Mouse (Mus musculus) CH12.LX (cell line): ENCODE data around the gene Rlf.

Experiments
- CHD2 ChIP-seq: IDR thresholded peaks from 2 replicates; pipeline ENCODE4 v1.6.1; 2011; ENCODE audit warnings: low read length, improper control_type of control experiment
- CTCF ChIP-seq, 2 experiments: IDR thresholded peaks in 1 of 2; conservative IDR thresholded peaks in 1 of 2; 2 replicates each; pipeline ENCODE4 v1.5.1; 2011 to 2012; ENCODE audit warnings: low read depth in 2 of 2, low read length in 2 of 2, improper control_type of control experiment in 1 of 2, inconsistent platforms in 1 of 2, mild to moderate bottlenecking in 1 of 2, moderate library complexity in 1 of 2
- E2F4 ChIP-seq: IDR thresholded peaks from 2 replicates; pipeline ENCODE4 v1.6.1; 2011; ENCODE audit warnings: low read depth, low read length, improper control_type of control experiment; ENCODE audit not compliant: insufficient replicate concordance
- EP300 ChIP-seq: IDR thresholded peaks from 2 replicates; pipeline ENCODE4 v1.6.1; 2011; ENCODE audit warnings: low read length, improper control_type of control experiment
- ETS1 ChIP-seq: conservative IDR thresholded peaks from 2 replicates; pipeline ENCODE4 v1.6.1; 2012; ENCODE audit warnings: low read depth, mild to moderate bottlenecking, inconsistent platforms, low read length, improper control_type of control experiment, moderate library complexity
- HCFC1 ChIP-seq: IDR thresholded peaks from 2 replicates; pipeline ENCODE4 v1.6.1; 2012; ENCODE audit warnings: low read depth, mild to moderate bottlenecking, inconsistent platforms, low read length, improper control_type of control experiment
- IRF4 ChIP-seq: IDR thresholded peaks from 2 replicates; pipeline ENCODE4 v1.6.1; 2014; ENCODE audit warnings: low read depth, mild to moderate bottlenecking, inconsistent platforms, low read length, improper control_type of control experiment
- NELFE ChIP-seq: IDR thresholded peaks from 2 replicates; pipeline ENCODE4 v1.6.1; 2011; ENCODE audit warnings: low read depth, low read length, improper control_type of control experiment
- POLR2A ChIP-seq: IDR thresholded peaks from 2 replicates; pipeline ENCODE4 v1.6.1; 2011; ENCODE audit warnings: low read depth, mild to moderate bottlenecking, improper control_type of control experiment, low read length
- RAD21 ChIP-seq: IDR thresholded peaks from 2 replicates; pipeline ENCODE4 v1.6.1; 2011; ENCODE audit warnings: low read depth, mild to moderate bottlenecking, low read length, improper control_type of control experiment, moderate library complexity
- RCOR1 ChIP-seq: conservative IDR thresholded peaks from 2 replicates; pipeline ENCODE4 v1.6.1; 2012; ENCODE audit warnings: low read depth, mild to moderate bottlenecking, inconsistent platforms, low read length, improper control_type of control experiment
- SMC3 ChIP-seq: IDR thresholded peaks from 2 replicates; pipeline ENCODE4 v1.6.1; 2011; ENCODE audit warnings: low read depth, low read length, improper control_type of control experiment
- TBP ChIP-seq: conservative IDR thresholded peaks from 2 replicates; pipeline ENCODE4 v1.6.1; 2011; ENCODE audit warnings: low read depth, low read length, improper control_type of control experiment
- UBTF ChIP-seq: IDR thresholded peaks from 2 replicates; pipeline ENCODE4 v1.6.1; 2012; ENCODE audit warnings: low read depth, mild to moderate bottlenecking, inconsistent platforms, low read length, improper control_type of control experiment, moderate library complexity

DNA sequence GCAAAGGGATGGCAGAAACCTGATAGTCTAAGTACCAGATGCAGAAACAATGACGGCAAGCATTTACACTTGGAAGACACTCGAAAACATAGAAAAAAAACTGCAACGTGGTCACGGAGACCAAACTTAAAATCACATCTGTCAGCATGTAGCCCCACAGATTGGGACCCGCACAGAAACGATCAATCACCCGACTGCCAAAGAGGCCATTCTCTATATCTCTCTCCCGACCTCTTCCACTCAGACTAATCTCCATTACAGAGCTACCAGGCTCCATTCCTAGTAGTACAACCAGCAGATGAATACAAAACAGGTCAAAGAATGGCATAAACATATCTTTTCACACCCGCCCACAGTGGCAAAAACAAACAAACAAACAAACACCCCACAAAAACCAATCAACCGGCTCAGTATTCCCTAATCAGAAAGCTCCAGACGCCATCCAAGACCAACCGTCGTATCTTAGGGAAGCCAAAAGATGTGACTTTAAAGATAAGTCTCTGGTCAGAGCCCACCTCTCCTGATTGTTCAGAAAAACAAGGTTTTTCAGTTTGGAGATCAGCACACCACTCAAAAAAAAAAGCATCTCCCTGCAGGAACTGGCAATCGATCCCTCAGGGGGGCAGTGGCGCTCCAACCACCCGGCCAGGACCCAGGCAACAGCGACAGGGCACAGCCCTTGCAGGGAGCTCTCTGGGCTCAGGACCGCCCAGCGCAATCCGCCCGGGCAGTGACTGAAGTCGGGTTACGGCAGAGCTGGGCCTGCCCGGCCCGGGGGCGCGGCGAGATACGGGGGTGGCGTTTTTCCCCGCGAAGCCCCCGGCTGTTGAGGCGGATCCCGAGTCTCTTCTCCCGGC lies 720 bp downstream of the Rlf start:
- peak in 1 of 2 experiments; percentile 24; a peak in 1 of 4 replicates for TF ChIP-seq CTCF (conservative IDR thresholded peaks at IDR 0.05 in 1 of 2, IDR thresholded peaks at IDR 0.05 in 1 of 2; ENCODE audit: low read depth in 2 of 2, low read length in 2 of 2)
- no peak for TF ChIP-seq POLR2A
- no peak for TF ChIP-seq IRF4
- TF ChIP-seq EP300: no peak
- TF ChIP-seq RCOR1: no peak
- TF ChIP-seq E2F4: no peak
- TF ChIP-seq NELFE: no peak
- TF ChIP-seq HCFC1: no peak
- no peak for TF ChIP-seq UBTF
- TF ChIP-seq CHD2: no peak
- TF ChIP-seq ETS1: no peak
- TF ChIP-seq SMC3: no peak
- no peak for TF ChIP-seq TBP
- TF ChIP-seq RAD21: no peak
